Mouse (Mus musculus) spleen, adult 2 months (tissue): Measurements from ENCODE around the gene Slc4a1.

Experiments used
- CTCF ChIP-seq: fragments of 200-500 bp; IDR thresholded peaks from 2 replicates; pipeline ENCODE4 v1.5.1; 2011; ENCODE audit warnings: mild to moderate bottlenecking, inconsistent platforms; ENCODE audit not compliant: insufficient read depth, insufficient read length, insufficient replicate concordance; ENCODE audit errors: extremely low read depth
- POLR2A ChIP-seq: fragments of 200-500 bp; IDR thresholded peaks from 2 replicates; pipeline ENCODE4 v1.6.1; 2011; ENCODE audit warnings: low read depth, low read length, inconsistent platforms

DNA sequence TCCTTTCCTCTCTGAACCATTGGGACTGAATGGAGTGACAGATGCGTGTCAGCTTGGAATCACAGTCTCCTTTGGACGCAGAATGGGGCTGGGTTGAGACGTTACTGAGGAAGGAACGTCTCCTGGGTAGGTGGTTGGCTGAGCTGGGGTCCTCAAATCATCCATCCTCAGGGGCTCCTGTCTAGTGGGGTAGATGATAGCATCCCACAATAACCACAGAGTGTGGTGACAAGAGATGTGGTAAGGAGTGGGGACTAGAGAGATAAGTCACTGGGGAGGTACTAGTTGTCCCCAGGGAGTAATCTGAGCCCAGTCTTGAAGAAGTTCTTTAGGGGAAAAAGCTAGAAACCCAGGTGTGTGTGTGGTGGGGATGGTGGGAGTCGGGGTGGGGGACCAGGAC, 2.3 kb upstream of the Slc4a1 start:
- TF ChIP-seq CTCF, result no peak
- no peak for TF ChIP-seq POLR2A
